In the genomic region with DNA sequence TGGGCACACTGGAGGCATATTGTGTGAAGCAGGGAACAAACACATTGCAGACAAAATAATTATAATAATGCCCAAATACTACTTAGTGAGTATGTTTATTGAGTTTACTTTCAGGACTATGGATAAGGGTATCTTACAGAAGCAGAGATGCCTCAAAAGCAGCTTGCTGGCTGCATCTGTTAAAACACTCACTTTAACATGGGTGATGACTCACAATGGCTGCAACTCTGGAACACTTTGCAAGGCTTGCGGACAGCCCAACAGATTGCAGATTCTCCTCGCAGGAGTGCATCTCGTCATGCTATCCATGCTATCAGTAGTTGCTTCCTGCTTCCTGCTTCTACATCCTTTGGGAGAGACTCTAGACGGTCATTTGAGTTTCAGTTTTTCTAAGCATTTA, we compare ENCODE assay signal across 15 mouse cellular contexts.
DNase-seq lines count a peak whose midpoint lies in the region.
"Had no signal": no experiment of that assay in that cellular context is flagged by ENCODE, and none has a peak within 500 bp of the region (broad histone marks: within the 10 kb centered on the region; RNA-seq: fewer than 3 reads in every experiment).

No protein-coding gene starts in this region.

- DNase-seq in layer of hippocampus, adult 11-12 months (ENCODE audit: low spot score), result peak; percentile 21
- no peak for DNase-seq in layer of hippocampus, postnatal 10 days (ENCODE audit: low spot score in 2 of 2)
- peak; percentile 71 for DNase-seq in brain, adult 2 months (ENCODE audit: low read depth, low spot score)
- DNase-seq in layer of hippocampus, adult 9-11 months, result peak; percentile 62
- peak; percentile 21 to 25 for DNase-seq in right cerebral cortex, postnatal 10 days (ENCODE audit: low spot score in 2 of 2)
- no peak for DNase-seq in kidney, adult 11 months
- no peak for DNase-seq in cerebellum, postnatal 25 days
- no peak for DNase-seq in cerebellum, postnatal 14 days
- DNase-seq: adrenal gland, postnatal 14 days; cerebellum, adult 11 months; cerebellum, postnatal 36 days; gastrocnemius, postnatal 36 days; kidney, adult 18-20 months; lung, postnatal 10 days; thymus, postnatal 36 days had no signal

Comparison
In these comparisons a context has a peak if more than half of its experiments do, and no peak if none do; other contexts are left out.
1. DNase-seq: peak in layer of hippocampus, adult 11-12 months (single experiment), brain, adult 2 months (single experiment), layer of hippocampus, adult 9-11 months (single experiment) and right cerebral cortex, postnatal 10 days (2 of 2); none in layer of hippocampus, postnatal 10 days (0 of 2), kidney, adult 11 months (single experiment), cerebellum, postnatal 25 days (0 of 2) and cerebellum, postnatal 14 days (0 of 2).